Mouse (Mus musculus): Measurements from ENCODE around the gene Vps37b. TPM values are rescaled to one million over a fixed set of nuclear protein-coding genes. Genes with fewer than 3 reads are reported as not detected.
A peak's percentile ranks its signal among the peaks of the same experiment; 100 is the strongest.

Vps37b gene
- polyA plus RNA-seq, 1 experiment from 2014 or later, result 27.1 TPM

GRCm38 (mm10) chr5:123992794-123993193 lies 39.3 kb downstream of the Vps37b start:
- H3K9me3 ChIP-seq (ENCODE audit: control insufficient read depth, low read length), result no peaks in the 10 kb centered on the region
- H3K9ac ChIP-seq (ENCODE audit: low read depth, low read length), result no peak overlapping the region
- H3K27me3 ChIP-seq (replicated peaks; ENCODE audit: control insufficient read depth, insufficient read depth, low read length), result no peaks in the 10 kb centered on the region
- 32% methylated on average over 5 of the region's 5 CpGs for WGBS
- H3K4me2 ChIP-seq (ENCODE audit: low read depth, low read length), result no peak overlapping the region
- no peaks in the 10 kb centered on the region for H3K36me3 ChIP-seq (ENCODE audit: control insufficient read depth, insufficient read depth, low read length)
- peak overlapping the region; percentile 42; the same call in 1 of the 2 replicates for H3K27ac ChIP-seq (ENCODE audit: low read length)
- peak; percentile 34; the same call in 1 of the 2 replicates for ATAC-seq
- H3K4me3 ChIP-seq (ENCODE audit: low read length), result no peak overlapping the region
- H3K4me1 ChIP-seq (ENCODE audit: control insufficient read depth, insufficient read depth, low read length), result peaks cover 22% of the 10 kb centered on the region

GRCm38 (mm10) chr5:123992193-123992637 lies 39.9 kb downstream of the Vps37b start:
- H3K9ac ChIP-seq (ENCODE audit: low read depth, low read length), result no peak overlapping the region
- no peak for ATAC-seq
- no peaks in the 10 kb centered on the region for H3K9me3 ChIP-seq (ENCODE audit: control insufficient read depth, low read length)
- 61% methylated on average over 10 of the region's 10 CpGs for WGBS
- no peak overlapping the region for H3K4me2 ChIP-seq (ENCODE audit: low read depth, low read length)
- H3K4me1 ChIP-seq (ENCODE audit: control insufficient read depth, insufficient read depth, low read length), result peaks cover 28% of the 10 kb centered on the region
- no peaks in the 10 kb centered on the region for H3K27me3 ChIP-seq (replicated peaks; ENCODE audit: control insufficient read depth, insufficient read depth, low read length)
- H3K4me3 ChIP-seq (ENCODE audit: low read length), result no peak overlapping the region
- no peaks in the 10 kb centered on the region for H3K36me3 ChIP-seq (ENCODE audit: control insufficient read depth, insufficient read depth, low read length)
- peak overlapping the region; percentile 42 for H3K27ac ChIP-seq (ENCODE audit: low read length)

GRCm38 (mm10) chr5:123991321-123991720 lies 40.7 kb downstream of the Vps37b start:
- Histone ChIP-seq H3K4me2 (ENCODE audit: low read depth, low read length) (no peak overlapping the region), H3K4me1 (ENCODE audit: control insufficient read depth, insufficient read depth, low read length) (peaks cover 35% of the 10 kb centered on the region), H3K4me3 (ENCODE audit: low read length) (no peak overlapping the region), H3K27me3 (replicated peaks; ENCODE audit: control insufficient read depth, insufficient read depth, low read length) (no peaks in the 10 kb centered on the region), H3K27ac (ENCODE audit: low read length) (0 out of 2 replicates have a peak overlapping the region, but pooled peaks have one; percentile 17), H3K9me3 (ENCODE audit: control insufficient read depth, low read length) (no peaks in the 10 kb centered on the region), H3K36me3 (ENCODE audit: control insufficient read depth, insufficient read depth, low read length) (no peaks in the 10 kb centered on the region), H3K9ac (ENCODE audit: low read depth, low read length) (no peak overlapping the region)
- WGBS, result 81% methylated on average over 6 of the region's 6 CpGs
- no peak for ATAC-seq

GRCm38 (mm10) chr5:123989941-123990885 lies 41.9 kb downstream of the Vps37b start:
- Histone ChIP-seq H3K27me3 (replicated peaks; ENCODE audit: control insufficient read depth, insufficient read depth, low read length) (no peaks in the 10 kb centered on the region), H3K9ac (ENCODE audit: low read depth, low read length) (no peak overlapping the region), H3K4me3 (ENCODE audit: low read length) (no peak overlapping the region), H3K9me3 (ENCODE audit: control insufficient read depth, low read length) (no peaks in the 10 kb centered on the region), H3K4me2 (ENCODE audit: low read depth, low read length) (no peak overlapping the region), H3K4me1 (ENCODE audit: control insufficient read depth, insufficient read depth, low read length) (peaks cover 43% of the 10 kb centered on the region), H3K27ac (ENCODE audit: low read length) (no peak overlapping the region), H3K36me3 (ENCODE audit: control insufficient read depth, insufficient read depth, low read length) (no peaks in the 10 kb centered on the region)
- WGBS, result 63% methylated on average over 20 of the region's 20 CpGs
- ATAC-seq, result no peak

GRCm38 (mm10) chr5:123987511-123987910 lies 44.6 kb downstream of the Vps37b start:
- no peaks in the 10 kb centered on the region for H3K9me3 ChIP-seq (ENCODE audit: control insufficient read depth, low read length)
- H3K27me3 ChIP-seq (replicated peaks; ENCODE audit: control insufficient read depth, insufficient read depth, low read length), result no peaks in the 10 kb centered on the region
- H3K4me1 ChIP-seq (ENCODE audit: control insufficient read depth, insufficient read depth, low read length), result peaks cover 46% of the 10 kb centered on the region
- 0 out of 2 replicates have a peak overlapping the region, but pooled peaks have one; percentile 20 for H3K4me2 ChIP-seq (ENCODE audit: low read depth, low read length)
- peak overlapping the region; percentile 91 for H3K27ac ChIP-seq (ENCODE audit: low read length)
- peak overlapping the region; percentile 50 for H3K9ac ChIP-seq (ENCODE audit: low read depth, low read length)
- peak; percentile 77 for ATAC-seq
- 66% methylated on average over 4 of the region's 4 CpGs for WGBS
- no peaks in the 10 kb centered on the region for H3K36me3 ChIP-seq (ENCODE audit: control insufficient read depth, insufficient read depth, low read length)
- no peak overlapping the region for H3K4me3 ChIP-seq (ENCODE audit: low read length)

GRCm38 (mm10) chr5:123986925-123987324 lies 45.1 kb downstream of the Vps37b start:
- Histone ChIP-seq H3K36me3 (ENCODE audit: control insufficient read depth, insufficient read depth, low read length) (no peaks in the 10 kb centered on the region), H3K9me3 (ENCODE audit: control insufficient read depth, low read length) (no peaks in the 10 kb centered on the region), H3K4me3 (ENCODE audit: low read length) (no peak overlapping the region), H3K4me2 (ENCODE audit: low read depth, low read length) (no peak overlapping the region), H3K27me3 (replicated peaks; ENCODE audit: control insufficient read depth, insufficient read depth, low read length) (no peaks in the 10 kb centered on the region), H3K27ac (ENCODE audit: low read length) (peak overlapping the region; percentile 91), H3K4me1 (ENCODE audit: control insufficient read depth, insufficient read depth, low read length) (peaks cover 42% of the 10 kb centered on the region), H3K9ac (ENCODE audit: low read depth, low read length) (peak overlapping the region; percentile 50)
- WGBS, result 37% methylated on average over 2 of the region's 2 CpGs
- peak; percentile 90 for ATAC-seq

- no peak for ATAC-seq
- Histone ChIP-seq H3K27ac (ENCODE audit: low read length) (peak overlapping the region; percentile 31; the same call in 1 of the 2 replicates), H3K4me1 (ENCODE audit: control insufficient read depth, insufficient read depth, low read length) (peaks cover 36% of the 10 kb centered on the region)
Observed at GRCm38 (mm10) chr5:123985434-123985833, 46.6 kb downstream of the Vps37b start.

GRCm38 (mm10) chr5:123982838-123983237 lies 49.2 kb downstream of the Vps37b start:
- Histone ChIP-seq H3K9me3 (ENCODE audit: control insufficient read depth, low read length) (no peaks in the 10 kb centered on the region), H3K9ac (ENCODE audit: low read depth, low read length) (no peak overlapping the region), H3K27me3 (replicated peaks; ENCODE audit: control insufficient read depth, insufficient read depth, low read length) (no peaks in the 10 kb centered on the region), H3K4me3 (ENCODE audit: low read length) (no peak overlapping the region), H3K27ac (ENCODE audit: low read length) (no peak overlapping the region), H3K4me1 (ENCODE audit: control insufficient read depth, insufficient read depth, low read length) (peaks cover 35% of the 10 kb centered on the region), H3K4me2 (ENCODE audit: low read depth, low read length) (no peak overlapping the region), H3K36me3 (ENCODE audit: control insufficient read depth, insufficient read depth, low read length) (no peaks in the 10 kb centered on the region)
- ATAC-seq, result no peak
- WGBS, result 68% methylated on average over 11 of the region's 11 CpGs

More at GRCm38 (mm10) chr5:123985434-123985833, 46.6 kb downstream of the Vps37b start:
- Histone ChIP-seq H3K36me3 (ENCODE audit: control insufficient read depth, insufficient read depth, low read length) (no peaks in the 10 kb centered on the region), H3K4me3 (ENCODE audit: low read length) (no peak overlapping the region), H3K4me2 (ENCODE audit: low read depth, low read length) (no peak overlapping the region), H3K27me3 (replicated peaks; ENCODE audit: control insufficient read depth, insufficient read depth, low read length) (no peaks in the 10 kb centered on the region), H3K9me3 (ENCODE audit: control insufficient read depth, low read length) (no peaks in the 10 kb centered on the region), H3K9ac (ENCODE audit: low read depth, low read length) (peak overlapping the region; percentile 35; the same call in 1 of the 2 replicates)
- 71% methylated on average over 9 of the region's 9 CpGs for WGBS

GRCm38 (mm10) chr5:123981250-123981554 lies 50.9 kb downstream of the Vps37b start:
- no peak overlapping the region for H3K4me2 ChIP-seq (ENCODE audit: low read depth, low read length)
- H3K9ac ChIP-seq (ENCODE audit: low read depth, low read length), result no peak overlapping the region
- H3K36me3 ChIP-seq (ENCODE audit: control insufficient read depth, insufficient read depth, low read length), result no peaks in the 10 kb centered on the region
- H3K4me1 ChIP-seq (ENCODE audit: control insufficient read depth, insufficient read depth, low read length), result peaks cover 32% of the 10 kb centered on the region
- H3K9me3 ChIP-seq (ENCODE audit: control insufficient read depth, low read length), result no peaks in the 10 kb centered on the region
- ATAC-seq, result no peak
- WGBS, result 75% methylated on average over 6 of the region's 6 CpGs
- no peaks in the 10 kb centered on the region for H3K27me3 ChIP-seq (replicated peaks; ENCODE audit: control insufficient read depth, insufficient read depth, low read length)
- no peak overlapping the region for H3K27ac ChIP-seq (ENCODE audit: low read length)
- no peak overlapping the region for H3K4me3 ChIP-seq (ENCODE audit: low read length)
